18 mouse cellular contexts compared by ENCODE assay signal in genomic region chr1:164215540-164215939, GRCm38 (mm10). TPM values are rescaled to one million over a fixed set of nuclear protein-coding genes. Genes with fewer than 3 reads are reported as not detected.
A peak's percentile ranks its signal among the peaks of the same experiment; 100 is the strongest.
DNase-seq lines count a peak whose midpoint lies in the region; ATAC-seq and TF ChIP-seq lines count a peak whose summit lies in the region.
"Had no signal": no experiment of that assay in that cellular context is flagged by ENCODE, and none has a peak within 500 bp of the region (broad histone marks: within the 10 kb centered on the region; RNA-seq: fewer than 3 reads in every experiment).

No protein-coding gene starts in this region.

- no peak overlapping the region for H3K4me2 ChIP-seq in intestine, embryonic 14.5 days (ENCODE audit: low read length)
- H3K4me2 ChIP-seq in intestine, postnatal 0 days (replicated peaks; ENCODE audit: low read depth), result no peak overlapping the region
- no peak overlapping the region for H3K4me2 ChIP-seq in stomach, embryonic 16.5 days (ENCODE audit: low read depth, low read length)
- H3K4me2 ChIP-seq in stomach, postnatal 0 days (replicated peaks; ENCODE audit: low read depth), result no peak overlapping the region
- no peak overlapping the region for H3K4me2 ChIP-seq in intestine, embryonic 16.5 days (ENCODE audit: low read depth, low read length)
- H3K4me2 ChIP-seq: embryonic facial prominence, embryonic 15.5 days; heart, embryonic 15.5 days; liver, embryonic 12.5 days; midbrain, embryonic 12.5 days; stomach, embryonic 15.5 days had no signal

- H3K27ac ChIP-seq in intestine, embryonic 14.5 days (ENCODE audit: low read depth), result no peak overlapping the region
- H3K27ac ChIP-seq in intestine, postnatal 0 days (ENCODE audit: low read depth, low read length), result no peak overlapping the region
- H3K27ac ChIP-seq in stomach, embryonic 16.5 days (ENCODE audit: low read length), result no peak overlapping the region
- no peak overlapping the region for H3K27ac ChIP-seq in stomach, postnatal 0 days (replicated peaks)
- H3K27ac ChIP-seq in intestine, embryonic 16.5 days (ENCODE audit: low read length), result no peak overlapping the region; the same call in 1 of the 2 replicates
- H3K27ac ChIP-seq: embryonic facial prominence, embryonic 15.5 days; heart, embryonic 15.5 days; liver, embryonic 12.5 days; midbrain, embryonic 12.5 days; stomach, embryonic 15.5 days had no signal

- TF ChIP-seq EP300 in stomach, postnatal 0 days (optimal IDR thresholded peaks at IDR 0.05), result no peak

- no peak for DNase-seq in intestine, embryonic 14.5 days (ENCODE audit: low spot score)
- DNase-seq in stomach, postnatal 0 days (ENCODE audit: low spot score), result no peak
- no peak for DNase-seq in Muller cell, postnatal 12 days (ENCODE audit: inconsistent ontology term)
- no peak for DNase-seq in spleen, postnatal 10 days (ENCODE audit: low spot score in 2 of 2)
- DNase-seq: adrenal gland, adult 8-10 months; cerebellum, adult 11 months; gastrocnemius, postnatal 10 days; heart, postnatal 4 days; kidney, postnatal 36 days had no signal

- no peaks in the 10 kb centered on the region for H3K36me3 ChIP-seq in intestine, embryonic 14.5 days (ENCODE audit: control insufficient read depth, insufficient read depth, low read length)
- H3K36me3 ChIP-seq in intestine, postnatal 0 days (ENCODE audit: control insufficient read depth, insufficient read depth), result no peaks in the 10 kb centered on the region
- H3K36me3 ChIP-seq in stomach, embryonic 16.5 days (ENCODE audit: control insufficient read depth, insufficient read depth, low read length), result no peaks in the 10 kb centered on the region
- H3K36me3 ChIP-seq in stomach, postnatal 0 days (ENCODE audit: control insufficient read depth, insufficient read depth, low read length), result no peaks in the 10 kb centered on the region
- H3K36me3 ChIP-seq in intestine, embryonic 16.5 days (ENCODE audit: control insufficient read depth, insufficient read depth, low read length), result no peaks in the 10 kb centered on the region
- H3K36me3 ChIP-seq: embryonic facial prominence, embryonic 15.5 days; heart, embryonic 15.5 days; liver, embryonic 12.5 days; midbrain, embryonic 12.5 days; stomach, embryonic 15.5 days had no signal

- H3K27me3 ChIP-seq in intestine, embryonic 14.5 days (replicated peaks; ENCODE audit: control insufficient read depth, insufficient read depth, low read length), result no peaks in the 10 kb centered on the region
- no peaks in the 10 kb centered on the region for H3K27me3 ChIP-seq in intestine, postnatal 0 days (replicated peaks; ENCODE audit: control insufficient read depth, insufficient read depth, low read length)
- H3K27me3 ChIP-seq in stomach, embryonic 16.5 days (ENCODE audit: control insufficient read depth, insufficient read depth, low read length), result no peaks in the 10 kb centered on the region
- no peaks in the 10 kb centered on the region for H3K27me3 ChIP-seq in stomach, postnatal 0 days (ENCODE audit: control insufficient read depth, insufficient read depth, low read length)
- H3K27me3 ChIP-seq in intestine, embryonic 16.5 days (replicated peaks; ENCODE audit: control insufficient read depth, insufficient read depth, low read length), result no peaks in the 10 kb centered on the region
- H3K27me3 ChIP-seq: embryonic facial prominence, embryonic 15.5 days; heart, embryonic 15.5 days; liver, embryonic 12.5 days; stomach, embryonic 15.5 days had no signal

- WGBS in intestine, embryonic 14.5 days, result 44% methylated on average over 6 of the region's 6 CpGs
- 25% methylated on average over 6 of the region's 6 CpGs for WGBS in intestine, postnatal 0 days
- WGBS in stomach, embryonic 16.5 days, result 35% methylated on average over 6 of the region's 6 CpGs
- WGBS in stomach, postnatal 0 days, result 37% methylated on average over 6 of the region's 6 CpGs
- 43% methylated on average over 6 of the region's 6 CpGs for WGBS in intestine, embryonic 16.5 days

- H3K4me1 ChIP-seq in intestine, embryonic 14.5 days (replicated peaks; ENCODE audit: control insufficient read depth, insufficient read depth, low read length), result peaks cover 14% of the 10 kb centered on the region
- no peaks in the 10 kb centered on the region; the same call in 1 of the 2 replicates for H3K4me1 ChIP-seq in intestine, postnatal 0 days (replicated peaks; ENCODE audit: control insufficient read depth, insufficient read depth, low read length)
- peaks cover 13% of the 10 kb centered on the region for H3K4me1 ChIP-seq in stomach, embryonic 16.5 days (ENCODE audit: control insufficient read depth, insufficient read depth, low read length)
- H3K4me1 ChIP-seq in stomach, postnatal 0 days (replicated peaks; ENCODE audit: control insufficient read depth, insufficient read depth), result 0 out of 2 replicates have a peak, but pooled peaks cover 2% of the 10 kb centered on the region
- H3K4me1 ChIP-seq in intestine, embryonic 16.5 days (ENCODE audit: control insufficient read depth, insufficient read depth, low read length), result peaks cover 14% of the 10 kb centered on the region
- H3K4me1 ChIP-seq: embryonic facial prominence, embryonic 15.5 days had no signal

- no peak overlapping the region for H3K9ac ChIP-seq in intestine, embryonic 14.5 days (ENCODE audit: low read length)
- H3K9ac ChIP-seq in intestine, postnatal 0 days (ENCODE audit: low read depth, low read length), result no peak overlapping the region
- no peak overlapping the region for H3K9ac ChIP-seq in stomach, embryonic 16.5 days (ENCODE audit: low read length)
- no peak overlapping the region for H3K9ac ChIP-seq in stomach, postnatal 0 days (ENCODE audit: low read length)
- H3K9ac ChIP-seq in intestine, embryonic 16.5 days (ENCODE audit: low read depth, low read length), result no peak overlapping the region
- H3K9ac ChIP-seq: embryonic facial prominence, embryonic 15.5 days; heart, embryonic 15.5 days; liver, embryonic 12.5 days; midbrain, embryonic 12.5 days; stomach, embryonic 15.5 days had no signal

- H3K9me3 ChIP-seq in intestine, embryonic 14.5 days (ENCODE audit: control insufficient read depth, low read length), result no peaks in the 10 kb centered on the region
- H3K9me3 ChIP-seq in intestine, postnatal 0 days (ENCODE audit: control insufficient read depth), result no peaks in the 10 kb centered on the region
- no peaks in the 10 kb centered on the region for H3K9me3 ChIP-seq in stomach, embryonic 16.5 days (replicated peaks; ENCODE audit: control insufficient read depth, low read length)
- H3K9me3 ChIP-seq in stomach, postnatal 0 days (ENCODE audit: control insufficient read depth, low read length), result no peaks in the 10 kb centered on the region
- no peaks in the 10 kb centered on the region for H3K9me3 ChIP-seq in intestine, embryonic 16.5 days (ENCODE audit: control insufficient read depth, low read length)
- H3K9me3 ChIP-seq: embryonic facial prominence, embryonic 15.5 days; heart, embryonic 15.5 days; liver, embryonic 12.5 days; midbrain, embryonic 12.5 days; stomach, embryonic 15.5 days had no signal

- no peak overlapping the region for H3K4me3 ChIP-seq in intestine, embryonic 14.5 days (ENCODE audit: low read depth, low read length)
- no peak overlapping the region for H3K4me3 ChIP-seq in intestine, postnatal 0 days (ENCODE audit: low read depth, low read length)
- H3K4me3 ChIP-seq in stomach, embryonic 16.5 days (replicated peaks; ENCODE audit: low read length), result no peak overlapping the region
- H3K4me3 ChIP-seq in stomach, postnatal 0 days (ENCODE audit: low read depth, low read length), result no peak overlapping the region
- H3K4me3 ChIP-seq in intestine, embryonic 16.5 days (ENCODE audit: low read length), result no peak overlapping the region
- H3K4me3 ChIP-seq: embryonic facial prominence, embryonic 15.5 days; heart, embryonic 15.5 days; liver, embryonic 12.5 days; midbrain, embryonic 12.5 days; myocyte; stomach, embryonic 15.5 days had no signal

- TF ChIP-seq CTCF in intestine, postnatal 0 days (IDR thresholded peaks at IDR 0.05; ENCODE audit: low read depth), result no peak
- no peak for TF ChIP-seq CTCF in stomach, postnatal 0 days (IDR thresholded peaks at IDR 0.05; ENCODE audit: low read depth)

- ATAC-seq in intestine, embryonic 14.5 days (replicated peaks; ENCODE audit: low FRiP score, low TSS enrichment, low read depth), result peak; percentile 48; the same call in 1 of the 2 replicates
- no peak for ATAC-seq in intestine, postnatal 0 days
- ATAC-seq in stomach, embryonic 16.5 days (ENCODE audit: insufficient read depth, low FRiP score), result peak; percentile 10; the same call in 1 of the 2 replicates
- ATAC-seq in stomach, postnatal 0 days (ENCODE audit: low FRiP score, low TSS enrichment), result no peak
- peak; percentile 21; the same call in 1 of the 2 replicates for ATAC-seq in intestine, embryonic 16.5 days
- ATAC-seq: liver, embryonic 12.5 days had no signal

RNA-seq across cellular contexts. Expression of gene Slc19a2, which starts 33.3 kb away (rescaled TPM):
- polyA plus RNA-seq in intestine, embryonic 14.5 days (2014; fragmentation: Nextera tagmentation; extraction: Ambion mirVana), result 14.2 and 16.5 TPM in 2 replicates
- 5.0 and 5.1 TPM in 2 replicates for polyA plus RNA-seq in intestine, postnatal 0 days (2015; fragmentation: Nextera tagmentation; extraction: Ambion mirVana)
- polyA plus RNA-seq in stomach, embryonic 16.5 days (2015; fragmentation: Nextera tagmentation; extraction: Ambion mirVana), result 15.3 and 15.9 TPM in 2 replicates
- polyA plus RNA-seq in stomach, postnatal 0 days (2015; fragmentation: Nextera tagmentation; extraction: Ambion mirVana), result 14.8 and 15.3 TPM in 2 replicates
- polyA plus RNA-seq in intestine, embryonic 16.5 days (2015; fragmentation: Nextera tagmentation; extraction: Ambion mirVana), result 10.9 and 11.3 TPM in 2 replicates

RNA-seq across cellular contexts. Expression of gene Ccdc181, which starts 59.8 kb away (rescaled TPM):
- polyA plus RNA-seq in intestine, embryonic 14.5 days (2014; fragmentation: Nextera tagmentation; extraction: Ambion mirVana), result 9.5 and 10.3 TPM in 2 replicates
- polyA plus RNA-seq in intestine, postnatal 0 days (2015; fragmentation: Nextera tagmentation; extraction: Ambion mirVana), result 5.2 and 6.0 TPM in 2 replicates
- polyA plus RNA-seq in stomach, embryonic 16.5 days (2015; fragmentation: Nextera tagmentation; extraction: Ambion mirVana), result 10.8 and 11.5 TPM in 2 replicates
- 7.5 and 8.6 TPM in 2 replicates for polyA plus RNA-seq in stomach, postnatal 0 days (2015; fragmentation: Nextera tagmentation; extraction: Ambion mirVana)
- polyA plus RNA-seq in intestine, embryonic 16.5 days (2015; fragmentation: Nextera tagmentation; extraction: Ambion mirVana), result 8.1 and 8.6 TPM in 2 replicates

Comparison
In these comparisons a context has a peak if more than half of its experiments do, and no peak if none do; other contexts are left out.
1. ATAC-seq: peak in intestine, embryonic 14.5 days (single experiment), stomach, embryonic 16.5 days (single experiment) and intestine, embryonic 16.5 days (single experiment); none in intestine, postnatal 0 days (single experiment) and stomach, postnatal 0 days (single experiment).